Mouse (Mus musculus) left cerebral cortex, adult 11 months (tissue): ENCODE results near the gene Fars2.
A peak's percentile ranks its signal among the peaks of the same experiment; 100 is the strongest.

Source experiments
- DNase-seq: peaks from one replicate; pipeline ENCODE4 v3.0.0; 2022; ENCODE audit warnings: low spot score

Fars2 gene

GRCm38 (mm10) chr13:36518144-36518571 lies 400.9 kb downstream of the Fars2 start:
- no peak for DNase-seq

- no peak for DNase-seq
Measured at GRCm38 (mm10) chr13:36527761-36528160, 410.5 kb downstream of the Fars2 start.

- no peak for DNase-seq
Measured at GRCm38 (mm10) chr13:36528223-36528895, 411.1 kb downstream of the Fars2 start.

- no peak for DNase-seq
Measured at GRCm38 (mm10) chr13:36529467-36530039, 412.3 kb downstream of the Fars2 start.

- DNase-seq: no peak
Measured at GRCm38 (mm10) chr13:36530852-36531251, 413.6 kb downstream of the Fars2 start.

GRCm38 (mm10) chr13:36531893-36532292 lies 414.7 kb downstream of the Fars2 start:
- peak; percentile 49 for DNase-seq

GRCm38 (mm10) chr13:36533071-36533470 lies 415.9 kb downstream of the Fars2 start:
- no peak for DNase-seq

GRCm38 (mm10) chr13:36533518-36533917 lies 416.3 kb downstream of the Fars2 start:
- no peak for DNase-seq

- no peak for DNase-seq
Measured at GRCm38 (mm10) chr13:36533966-36534540, 416.8 kb downstream of the Fars2 start.

GRCm38 (mm10) chr13:36537580-36537979 lies 420.4 kb downstream of the Fars2 start:
- no peak for DNase-seq

GRCm38 (mm10) chr13:36538385-36538784 lies 421.2 kb downstream of the Fars2 start:
- DNase-seq: no peak

- no peak for DNase-seq
Measured at GRCm38 (mm10) chr13:36540231-36540630, 423.0 kb downstream of the Fars2 start.

- DNase-seq: no peak
Measured at GRCm38 (mm10) chr13:36541287-36541780, 424.1 kb downstream of the Fars2 start.

GRCm38 (mm10) chr13:36550694-36551093 lies 433.5 kb downstream of the Fars2 start:
- no peak for DNase-seq

GRCm38 (mm10) chr13:36552522-36553246 lies 435.5 kb downstream of the Fars2 start:
- no peak for DNase-seq

GRCm38 (mm10) chr13:36553247-36553642 lies 436.0 kb downstream of the Fars2 start:
- no peak for DNase-seq

GRCm38 (mm10) chr13:36554743-36555142 lies 437.5 kb downstream of the Fars2 start:
- DNase-seq: no peak

GRCm38 (mm10) chr13:36562447-36563441 lies 445.5 kb downstream of the Fars2 start:
- DNase-seq: no peak

GRCm38 (mm10) chr13:36564764-36565315 lies 447.6 kb downstream of the Fars2 start:
- no peak for DNase-seq

- DNase-seq: no peak
Measured at GRCm38 (mm10) chr13:36576781-36577180, 459.6 kb downstream of the Fars2 start.
